Mouse (Mus musculus) ovary, adult 18-20 months (tissue): ENCODE data around the gene Gorasp2.

Experiments
- DNase-seq: peaks from one replicate; pipeline ENCODE4 v3.0.0; 2022; ENCODE audit warnings: low spot score, mixed read lengths

Gene Gorasp2

DNA sequence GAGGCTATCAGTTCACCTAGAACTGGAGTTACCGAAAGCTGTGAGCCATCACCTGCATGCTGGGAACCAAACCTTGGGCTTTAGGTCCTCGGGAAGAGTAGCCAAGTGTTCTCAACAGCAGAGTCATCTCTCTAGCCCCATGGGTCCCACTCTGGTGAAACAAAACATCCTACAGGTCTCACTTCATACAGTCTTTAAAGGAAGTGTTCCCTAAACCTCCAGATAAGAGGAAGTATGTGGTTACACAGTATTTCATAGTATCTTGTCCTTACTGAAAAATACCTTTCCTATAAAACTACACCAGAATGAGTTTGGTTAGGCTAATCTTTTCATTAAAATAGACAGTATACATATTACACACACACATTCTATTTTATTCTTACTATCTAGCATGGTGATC lies 81.2 kb downstream of the Gorasp2 start:
- no peak for DNase-seq

DNA sequence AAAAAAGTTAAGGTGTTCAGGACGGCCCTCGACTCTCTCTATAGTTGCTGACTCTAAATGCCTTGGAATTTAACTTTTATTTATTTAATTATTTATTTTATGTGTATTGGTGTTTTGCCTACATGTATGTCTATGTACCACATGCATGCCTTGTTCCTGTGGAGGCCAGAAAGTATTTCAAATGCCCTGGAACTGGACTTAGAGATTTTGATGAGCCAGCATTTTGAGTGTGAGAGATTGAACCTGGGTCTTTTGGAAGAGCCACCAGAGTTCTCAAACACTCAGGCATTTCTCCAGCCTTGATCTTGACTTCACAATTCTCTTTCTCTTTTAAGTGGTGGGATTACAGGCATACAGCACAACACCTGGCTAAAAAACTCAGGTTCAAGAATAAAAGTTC lies 90.3 kb downstream of the Gorasp2 start:
- no peak for DNase-seq

DNA sequence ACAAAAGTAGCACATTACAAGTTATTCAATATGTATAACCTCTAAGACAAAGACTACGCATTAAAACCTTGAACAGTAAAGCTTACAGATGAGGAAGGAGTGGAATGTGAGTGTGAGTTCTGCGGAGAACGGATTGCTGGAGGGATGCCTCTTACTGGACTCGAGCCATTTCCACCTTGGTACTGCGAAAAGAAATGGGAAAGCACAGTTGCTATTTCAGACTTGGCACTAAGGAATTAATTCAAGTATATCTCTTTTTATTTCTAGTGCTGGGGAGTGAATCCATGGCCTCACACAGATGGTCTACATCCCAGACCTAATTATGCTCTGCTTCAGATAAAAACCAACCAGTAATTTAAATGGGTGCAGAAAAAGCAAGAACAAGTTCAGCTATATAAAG lies 90.8 kb downstream of the Gorasp2 start:
- no peak for DNase-seq
